Mouse (Mus musculus): Measurements from ENCODE around the gene Rps9. TPM values are rescaled to one million over a fixed set of nuclear protein-coding genes. Genes with fewer than 3 reads are reported as not detected.

Rps9 gene
- total RNA-seq, 2 experiments from 2014 or later: 230 to 418 TPM

Other genes with a start within 250 kb of the Rps9 start
- 0.63 TPM in 1 of 2 replicates, not detected in the other for gene Tarm1, start 201.4 kb upstream of the Rps9 start, total RNA-seq (2015; ENCODE audit: low replicate concordance)
- gene Tarm1, start 201.4 kb upstream of the Rps9 start, total RNA-seq (2017; ENCODE audit: low replicate concordance): 0.34 and 1.8 TPM in 2 replicates
- not detected in 2 replicates for gene Oscar, start 87.8 kb upstream of the Rps9 start, total RNA-seq (2015; ENCODE audit: low replicate concordance)
- not detected in 2 replicates for gene Oscar, start 87.8 kb upstream of the Rps9 start, total RNA-seq (2017; ENCODE audit: low replicate concordance)
- 136 and 146 TPM in 2 replicates for gene Ndufa3, start 86.6 kb upstream of the Rps9 start, total RNA-seq (2015; ENCODE audit: low replicate concordance)
- gene Ndufa3, start 86.6 kb upstream of the Rps9 start, total RNA-seq (2017; ENCODE audit: low replicate concordance): 46.0 and 54.0 TPM in 2 replicates
- gene Tfpt, start 74.1 kb upstream of the Rps9 start, total RNA-seq (2015; ENCODE audit: low replicate concordance): 4.2 and 4.6 TPM in 2 replicates
- gene Tfpt, start 74.1 kb upstream of the Rps9 start, total RNA-seq (2017; ENCODE audit: low replicate concordance): 15.4 and 15.5 TPM in 2 replicates
- gene Prpf31, start 74.0 kb upstream of the Rps9 start, total RNA-seq (2015; ENCODE audit: low replicate concordance): 8.8 and 10.4 TPM in 2 replicates
- 9.5 and 16.4 TPM in 2 replicates for gene Prpf31, start 74.0 kb upstream of the Rps9 start, total RNA-seq (2017; ENCODE audit: low replicate concordance)
- 80.9 and 94.9 TPM in 2 replicates for gene Cnot3, start 58.7 kb upstream of the Rps9 start, total RNA-seq (2015; ENCODE audit: low replicate concordance)
- gene Cnot3, start 58.7 kb upstream of the Rps9 start, total RNA-seq (2017; ENCODE audit: low replicate concordance): 15.2 and 20.4 TPM in 2 replicates
- 1.5 and 5.0 TPM in 2 replicates for gene Leng1, start 38.2 kb upstream of the Rps9 start, total RNA-seq (2015; ENCODE audit: low replicate concordance)
- 1.7 and 2.6 TPM in 2 replicates for gene Leng1, start 38.2 kb upstream of the Rps9 start, total RNA-seq (2017; ENCODE audit: low replicate concordance)
- 0.63 TPM in 1 of 2 replicates, not detected in the other for gene Tmc4, start 26.4 kb upstream of the Rps9 start, total RNA-seq (2015; ENCODE audit: low replicate concordance)
- 2.1 and 3.6 TPM in 2 replicates for gene Tmc4, start 26.4 kb upstream of the Rps9 start, total RNA-seq (2017; ENCODE audit: low replicate concordance)
- gene Tsen34, start 11.1 kb upstream of the Rps9 start, total RNA-seq (2015; ENCODE audit: low replicate concordance): 1.2 and 7.9 TPM in 2 replicates
- 1.3 and 3.2 TPM in 2 replicates for gene Tsen34, start 11.1 kb upstream of the Rps9 start, total RNA-seq (2017; ENCODE audit: low replicate concordance)
- 22.8 and 27.7 TPM in 2 replicates for gene Mboat7, start 10.5 kb upstream of the Rps9 start, total RNA-seq (2015; ENCODE audit: low replicate concordance)
- 6.1 and 8.4 TPM in 2 replicates for gene Mboat7, start 10.5 kb upstream of the Rps9 start, total RNA-seq (2017; ENCODE audit: low replicate concordance)
- gene Pirb, start 16.4 kb downstream of the Rps9 start, total RNA-seq (2015; ENCODE audit: low replicate concordance): 44.4 and 48.7 TPM in 2 replicates
- gene Pirb, start 16.4 kb downstream of the Rps9 start, total RNA-seq (2017; ENCODE audit: low replicate concordance): 10.7 and 16.3 TPM in 2 replicates
- 2.1 TPM in 1 of 2 replicates, not detected in the other for gene Gm15448, start 121.7 kb downstream of the Rps9 start, total RNA-seq (2015; ENCODE audit: low replicate concordance)
- gene Gm15448, start 121.7 kb downstream of the Rps9 start, total RNA-seq (2017; ENCODE audit: low replicate concordance): 1.6 and 3.8 TPM in 2 replicates
- gene Pira2, start 141.1 kb downstream of the Rps9 start, total RNA-seq (2015; ENCODE audit: low replicate concordance): 11.3 and 12.5 TPM in 2 replicates
- gene Pira2, start 141.1 kb downstream of the Rps9 start, total RNA-seq (2017; ENCODE audit: low replicate concordance): 7.4 and 7.9 TPM in 2 replicates
- 7.5 and 8.8 TPM in 2 replicates for gene Gm14548, start 194.1 kb downstream of the Rps9 start, total RNA-seq (2015; ENCODE audit: low replicate concordance)
- gene Gm14548, start 194.1 kb downstream of the Rps9 start, total RNA-seq (2017; ENCODE audit: low replicate concordance): 7.4 and 8.4 TPM in 2 replicates
- 13.6 and 20.8 TPM in 2 replicates for gene Lilra6, start 211.5 kb downstream of the Rps9 start, total RNA-seq (2015; ENCODE audit: low replicate concordance)
- gene Lilra6, start 211.5 kb downstream of the Rps9 start, total RNA-seq (2017; ENCODE audit: low replicate concordance): 3.1 and 3.9 TPM in 2 replicates